Mouse (Mus musculus) cerebellum, adult 9-11 months (tissue): ENCODE measurements around the gene Cul7.

Source experiments
- DNase-seq: peaks from one replicate; pipeline ENCODE4 v3.0.0; 2022

The Cul7 gene

GRCm38 (mm10) chr17:46650232-46651031 lies at the start of gene Cul7:
TSS of gene Cul7 (plus strand) at chr17:46650337.
- peak; percentile 93 for DNase-seq

GRCm38 (mm10) chr17:46600569-46600968 lies 49.6 kb upstream of the Cul7 start:
- DNase-seq, result no peak

- DNase-seq, result no peak
These were observed 47.9 kb upstream of the Cul7 start for GRCm38 (mm10) chr17:46602212-46602611.

- DNase-seq, result no peak
These were observed 46.9 kb upstream of the Cul7 start for GRCm38 (mm10) chr17:46603229-46603628.

- DNase-seq, result no peak
These were observed 45.0 kb upstream of the Cul7 start for GRCm38 (mm10) chr17:46605126-46605525.

- DNase-seq, result no peak
These were observed 44.1 kb upstream of the Cul7 start for GRCm38 (mm10) chr17:46605987-46606386.

- no peak for DNase-seq
These were observed 40.2 kb upstream of the Cul7 start for GRCm38 (mm10) chr17:46609721-46610514.

- no peak for DNase-seq
These were observed 38.8 kb upstream of the Cul7 start for GRCm38 (mm10) chr17:46611316-46611715.

GRCm38 (mm10) chr17:46612189-46612588 lies 37.9 kb upstream of the Cul7 start:
- no peak for DNase-seq

GRCm38 (mm10) chr17:46612820-46613219 lies 37.3 kb upstream of the Cul7 start:
- no peak for DNase-seq

GRCm38 (mm10) chr17:46613229-46613628 lies 36.9 kb upstream of the Cul7 start:
- DNase-seq, result no peak

GRCm38 (mm10) chr17:46617799-46618198 lies 32.3 kb upstream of the Cul7 start:
- no peak for DNase-seq

GRCm38 (mm10) chr17:46618394-46618768 lies 31.8 kb upstream of the Cul7 start:
- no peak for DNase-seq

- DNase-seq, result no peak
These were observed 31.1 kb upstream of the Cul7 start for GRCm38 (mm10) chr17:46618769-46619682.

- no peak for DNase-seq
These were observed 30.3 kb upstream of the Cul7 start for GRCm38 (mm10) chr17:46619683-46620357.

- peak; percentile 60 for DNase-seq
These were observed 28.8 kb upstream of the Cul7 start for GRCm38 (mm10) chr17:46621324-46621723.

- DNase-seq, result no peak
These were observed 27.9 kb upstream of the Cul7 start for GRCm38 (mm10) chr17:46622269-46622668.

- DNase-seq, result no peak
These were observed 26.1 kb upstream of the Cul7 start for GRCm38 (mm10) chr17:46623819-46624557.

GRCm38 (mm10) chr17:46624598-46624997 lies 25.5 kb upstream of the Cul7 start:
- DNase-seq, result no peak

- DNase-seq, result no peak
These were observed 22.7 kb upstream of the Cul7 start for GRCm38 (mm10) chr17:46627409-46627808.

GRCm38 (mm10) chr17:46628471-46628790 lies 21.7 kb upstream of the Cul7 start:
- no peak for DNase-seq
